Mouse (Mus musculus) intestine, postnatal 0 days (tissue): ENCODE data around the gene Osbpl10. TPM values are rescaled to one million over a fixed set of nuclear protein-coding genes. Genes with fewer than 3 reads are reported as not detected.

Experiments
- ATAC-seq: fragments of 200-750 bp; cut with Nextera tagmentation; 2 replicates; pipeline ENCODE4 v1.8.0; 2017; ENCODE audit warnings: mild to moderate bottlenecking, moderate TSS enrichment, moderate library complexity
- H3K27ac ChIP-seq: fragments of 300-500 bp; sonication (generic); 2 replicates; pipeline ENCODE4 v1.5.1; 2014; ENCODE audit warnings: mild to moderate bottlenecking, low read depth, low read length, moderate library complexity
- H3K27me3 ChIP-seq: fragments of 300-500 bp; sonication (generic); replicated peaks from 2 replicates; pipeline ENCODE4 v1.6.1; 2014; ENCODE audit warnings: low read length, mixed read lengths; ENCODE audit not compliant: control insufficient read depth, insufficient read depth
- H3K36me3 ChIP-seq: fragments of 300-500 bp; sonication (generic); 2 replicates; pipeline ENCODE4 v1.6.1; 2014; ENCODE audit warnings: mild to moderate bottlenecking, moderate library complexity; ENCODE audit not compliant: control insufficient read depth, insufficient read depth
- H3K4me1 ChIP-seq: fragments of 300-500 bp; sonication (generic); replicated peaks from 2 replicates; pipeline ENCODE4 v1.6.1; 2014; ENCODE audit warnings: antibody characterized with exemption, low read length, mixed read lengths; ENCODE audit not compliant: control insufficient read depth, insufficient read depth
- H3K4me2 ChIP-seq: fragments of 300-500 bp; sonication (generic); replicated peaks from 2 replicates; pipeline ENCODE4 v1.6.1; 2014; ENCODE audit warnings: low read depth, mild to moderate bottlenecking, moderate library complexity
- H3K4me3 ChIP-seq: fragments of 300-500 bp; sonication (generic); 2 replicates; pipeline ENCODE4 v1.5.1; 2014; ENCODE audit warnings: low read depth, low read length
- H3K9ac ChIP-seq: fragments of 300-500 bp; sonication (generic); 2 replicates; pipeline ENCODE4 v1.6.1; 2014; ENCODE audit warnings: mild to moderate bottlenecking, low read depth, low read length
- H3K9me3 ChIP-seq: fragments of 300-500 bp; sonication (generic); 2 replicates; pipeline ENCODE4 v1.6.1; 2016; ENCODE audit warnings: mixed run types; ENCODE audit not compliant: control insufficient read depth
- CTCF ChIP-seq: sonication (generic); IDR thresholded peaks from 2 replicates; pipeline ENCODE4 v1.5.1; 2016; ENCODE audit warnings: low read depth, mild to moderate bottlenecking, control low read depth, antibody characterized with exemption, moderate library complexity
- WGBS: fragments of 180-500 bp; shearing (Covaris S2); extraction: QIAGEN DNeasy Blood & Tissue Kit; methylation state at CpG from one replicate; pipeline ENCODE4 v1.1.7; 2014; 5-methylcytosine and 5-hydroxymethylcytosine counted together
- polyA plus RNA-seq: library from polyadenylated mRNA; unstranded; fragments of >200 nt; fragmentation: Nextera tagmentation; extraction: Ambion mirVana; gene quantifications from 2 replicates; pipeline ENCODE4 v1.2.1, GENCODE M21; 2015

The Osbpl10 gene
- polyA plus RNA-seq, 1 experiment from 2014 or later, result 4.3 TPM

GRCm38 (mm10) chr9:115149011-115149756 lies 170.8 kb downstream of the Osbpl10 start:
- Histone ChIP-seq H3K4me2 (no peak overlapping the region), H3K4me1 (no peaks in the 10 kb centered on the region), H3K27me3 (no peaks in the 10 kb centered on the region), H3K27ac (no peak overlapping the region), H3K9ac (no peak overlapping the region), H3K36me3 (0 out of 2 replicates have a peak, but pooled peaks cover 2% of the 10 kb centered on the region), H3K9me3 (0 out of 2 replicates have a peak, but pooled peaks cover under 1% of the 10 kb centered on the region), H3K4me3 (no peak overlapping the region)
- no peak for ATAC-seq
- 83% methylated on average over 18 of the region's 18 CpGs for WGBS
- TF ChIP-seq CTCF, result no peak

GRCm38 (mm10) chr9:115161591-115161990 lies 183.2 kb downstream of the Osbpl10 start:
- Histone ChIP-seq H3K9ac (no peak overlapping the region), H3K27me3 (no peaks in the 10 kb centered on the region), H3K9me3 (no peaks in the 10 kb centered on the region), H3K4me2 (no peak overlapping the region), H3K36me3 (no peaks in the 10 kb centered on the region), H3K4me3 (no peak overlapping the region), H3K27ac (no peak overlapping the region), H3K4me1 (no peaks in the 10 kb centered on the region)
- ATAC-seq, result no peak
- 77% methylated on average over 5 of the region's 5 CpGs for WGBS
- no peak for TF ChIP-seq CTCF

- H3K4me2 ChIP-seq, result no peak overlapping the region
- H3K27ac ChIP-seq, result no peak overlapping the region
- WGBS, result 65% methylated on average over 5 of the region's 5 CpGs
- no peaks in the 10 kb centered on the region for H3K36me3 ChIP-seq
- H3K4me1 ChIP-seq, result no peaks in the 10 kb centered on the region
- no peak overlapping the region for H3K9ac ChIP-seq
- no peaks in the 10 kb centered on the region for H3K9me3 ChIP-seq
- no peak overlapping the region for H3K4me3 ChIP-seq
- TF ChIP-seq CTCF, result peak; percentile 82
- no peaks in the 10 kb centered on the region for H3K27me3 ChIP-seq
- ATAC-seq, result peak; percentile 42
Observed at GRCm38 (mm10) chr9:115163031-115163430, 184.7 kb downstream of the Osbpl10 start.

GRCm38 (mm10) chr9:115163693-115164092 lies 185.3 kb downstream of the Osbpl10 start:
- 31% methylated on average over 8 of the region's 8 CpGs for WGBS
- ATAC-seq, result no peak
- no peaks in the 10 kb centered on the region for H3K4me1 ChIP-seq
- no peak overlapping the region for H3K4me3 ChIP-seq
- no peak for TF ChIP-seq CTCF
- H3K27me3 ChIP-seq, result no peaks in the 10 kb centered on the region
- H3K36me3 ChIP-seq, result no peaks in the 10 kb centered on the region
- no peaks in the 10 kb centered on the region for H3K9me3 ChIP-seq
- no peak overlapping the region for H3K4me2 ChIP-seq
- H3K27ac ChIP-seq, result no peak overlapping the region
- no peak overlapping the region for H3K9ac ChIP-seq

- no peak overlapping the region for H3K4me2 ChIP-seq
- no peaks in the 10 kb centered on the region for H3K4me1 ChIP-seq
- H3K27ac ChIP-seq, result no peak overlapping the region
- H3K9ac ChIP-seq, result no peak overlapping the region
- H3K27me3 ChIP-seq, result no peaks in the 10 kb centered on the region
- 78% methylated on average over 7 of the region's 7 CpGs for WGBS
- TF ChIP-seq CTCF, result no peak
- H3K4me3 ChIP-seq, result no peak overlapping the region
- ATAC-seq, result no peak
- H3K9me3 ChIP-seq, result no peaks in the 10 kb centered on the region
- H3K36me3 ChIP-seq, result no peaks in the 10 kb centered on the region
Observed at GRCm38 (mm10) chr9:115164351-115164750, 186.0 kb downstream of the Osbpl10 start.

- H3K4me3 ChIP-seq, result no peak overlapping the region
- WGBS, result 74% methylated on average over 8 of the region's 8 CpGs
- no peak for TF ChIP-seq CTCF
Observed at GRCm38 (mm10) chr9:115165996-115166395, 187.6 kb downstream of the Osbpl10 start.

More at GRCm38 (mm10) chr9:115165996-115166395, 187.6 kb downstream of the Osbpl10 start:
- H3K4me2 ChIP-seq, result no peak overlapping the region
- H3K9me3 ChIP-seq, result no peaks in the 10 kb centered on the region
- no peak for ATAC-seq
- H3K27ac ChIP-seq, result no peak overlapping the region
- H3K36me3 ChIP-seq, result 0 out of 2 replicates have a peak, but pooled peaks cover 4% of the 10 kb centered on the region
- H3K4me1 ChIP-seq, result no peaks in the 10 kb centered on the region
- no peak overlapping the region for H3K9ac ChIP-seq
- no peaks in the 10 kb centered on the region for H3K27me3 ChIP-seq
